Mouse (Mus musculus) testis, postnatal 10 days (tissue): ENCODE results near the gene Tnfsf13b.

Source experiments
- DNase-seq: peaks from one replicate; pipeline ENCODE4 v3.0.0; 2021; ENCODE audit warnings: low spot score

Tnfsf13b gene

GRCm38 (mm10) chr8:10045743-10046142, 39.5 kb downstream of the Tnfsf13b start:
- DNase-seq = no peak

DNA sequence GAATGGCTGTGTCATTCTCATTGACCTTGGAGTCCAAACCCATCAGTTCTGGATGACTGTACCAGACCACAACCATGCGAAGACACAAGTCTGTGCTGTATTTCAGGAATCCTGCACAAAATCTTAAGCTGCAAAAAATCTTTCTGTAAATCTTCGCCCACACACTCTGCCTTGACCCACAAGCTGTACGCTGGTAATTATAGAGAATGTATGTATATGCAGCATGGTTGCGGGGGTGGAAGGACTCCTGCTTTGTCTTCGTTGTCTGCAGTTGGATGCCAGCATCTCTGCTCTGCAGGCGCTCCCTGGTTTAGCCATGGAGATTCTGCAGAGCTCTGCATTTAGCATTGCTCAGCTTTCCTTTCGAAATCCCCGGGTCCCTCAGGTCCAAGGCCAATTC, 42.9 kb downstream of the Tnfsf13b start:
- no peak for DNase-seq

GRCm38 (mm10) chr8:10051576-10051975, 45.3 kb downstream of the Tnfsf13b start:
- no peak for DNase-seq

GRCm38 (mm10) chr8:10053571-10053990, 47.3 kb downstream of the Tnfsf13b start:
- DNase-seq = no peak

DNA sequence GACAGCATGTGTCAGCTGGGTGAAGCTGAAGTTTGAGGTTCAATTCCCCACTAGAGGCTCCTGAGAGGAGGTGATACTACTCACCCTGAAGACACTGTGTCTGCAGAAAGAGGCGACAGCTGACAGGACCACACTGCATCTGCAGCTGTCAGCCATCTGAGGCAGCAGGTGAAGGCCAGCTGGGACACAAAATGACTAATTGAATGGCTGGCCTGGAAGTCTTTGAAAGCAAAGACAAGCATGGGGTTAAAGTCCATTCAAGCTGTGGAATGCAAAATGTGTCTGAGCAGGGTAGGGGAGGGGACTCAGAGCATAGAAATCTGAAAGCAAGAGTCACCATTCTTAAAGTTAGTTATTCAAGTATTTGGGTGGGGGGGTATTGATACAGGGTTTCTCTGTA, 54.7 kb downstream of the Tnfsf13b start:
- no peak for DNase-seq

GRCm38 (mm10) chr8:10066906-10067305, 60.6 kb downstream of the Tnfsf13b start:
- DNase-seq = no peak

GRCm38 (mm10) chr8:10067775-10068174, 61.5 kb downstream of the Tnfsf13b start:
- DNase-seq = no peak

GRCm38 (mm10) chr8:10072347-10072746, 66.1 kb downstream of the Tnfsf13b start:
- no peak for DNase-seq
